Mouse (Mus musculus) ES-Bruce4 (cell line): ENCODE data around the gene Gm28308.

ENCODE experiments used
- CTCF ChIP-seq: IDR thresholded peaks from one replicate; pipeline ENCODE4 v1.8.1; 2011; ENCODE audit warnings: low read depth, low read length
- EP300 ChIP-seq: IDR thresholded peaks from 2 replicates; pipeline ENCODE4 v1.6.1; 2011; ENCODE audit warnings: low read depth, low read length; ENCODE audit not compliant: insufficient read depth
- POLR2A ChIP-seq: IDR thresholded peaks from one replicate; pipeline ENCODE4 v1.8.1; 2011; ENCODE audit warnings: low read length; ENCODE audit not compliant: insufficient read depth

DNA sequence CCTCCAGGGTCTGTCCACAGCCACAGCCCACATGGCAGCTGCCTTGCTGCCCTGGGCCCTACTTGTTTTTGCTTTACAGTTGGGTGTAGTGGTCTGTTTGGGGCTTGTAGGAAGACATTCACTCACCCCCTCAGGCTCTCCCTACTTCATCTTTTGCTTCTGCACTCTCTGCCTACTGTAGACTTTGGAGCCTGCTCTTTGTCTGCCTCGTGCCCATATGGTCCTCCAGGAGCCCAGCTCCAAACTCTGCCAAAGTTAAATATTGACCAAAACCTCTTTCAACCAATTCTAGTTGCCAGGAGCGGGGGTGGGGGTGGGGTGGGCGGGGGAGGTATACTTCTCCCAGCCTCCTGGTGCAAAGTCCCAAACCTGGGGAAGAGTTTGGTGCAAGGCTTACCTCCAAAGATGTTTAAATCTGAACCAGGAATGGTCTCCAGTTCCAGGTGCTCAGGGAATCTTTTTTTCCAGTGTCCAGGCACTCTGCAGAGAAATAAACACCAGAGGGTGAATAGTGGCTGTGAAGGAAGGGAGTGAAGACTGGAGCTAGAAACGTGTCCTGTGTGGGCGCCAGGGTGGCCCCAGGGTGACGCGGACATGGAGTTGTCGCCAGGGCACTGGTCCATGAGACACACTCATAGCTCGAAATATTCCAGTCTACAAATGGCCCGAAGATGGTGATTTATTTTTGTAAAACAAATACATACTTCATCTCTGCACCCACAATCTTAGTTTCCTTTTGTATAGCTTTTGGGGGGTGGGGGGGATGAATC, 29.6 kb downstream of the Gm28308 start:
- TF ChIP-seq CTCF = no peak
- no peak for TF ChIP-seq POLR2A
- no peak for TF ChIP-seq EP300
